Mouse (Mus musculus) left cerebral cortex, adult 9 months (tissue): ENCODE data around the gene Grn.

Source experiments
- DNase-seq, 2 experiments: peaks; one replicate each; pipeline ENCODE4 v3.0.0; 2022; ENCODE audit warnings: low spot score in 2 of 2

The Grn gene

GRCm38 (mm10) chr11:102475027-102475426 lies 44.9 kb downstream of the Grn start:
- DNase-seq, result no peak

- DNase-seq, result no peak
Measured at GRCm38 (mm10) chr11:102478671-102479070, 48.6 kb downstream of the Grn start.

- DNase-seq, result no peak
Measured at GRCm38 (mm10) chr11:102479581-102479980, 49.5 kb downstream of the Grn start.

GRCm38 (mm10) chr11:102480111-102480510 lies 50.0 kb downstream of the Grn start:
- DNase-seq, result no peak

- DNase-seq, result no peak
Measured at GRCm38 (mm10) chr11:102480897-102481296, 50.8 kb downstream of the Grn start.

- DNase-seq, result no peak
Measured at GRCm38 (mm10) chr11:102481779-102482178, 51.7 kb downstream of the Grn start.
